Mouse (Mus musculus): ENCODE data around the gene Bcl10. TPM values are rescaled to one million over a fixed set of nuclear protein-coding genes. Genes with fewer than 3 reads are reported as not detected.
A peak's percentile ranks its signal among the peaks of the same experiment; 100 is the strongest.

Bcl10 gene
- total RNA-seq, 2 experiments from 2014 or later = 11.1 to 12.7 TPM

- Histone ChIP-seq H3K4me3 (no peak overlapping the region), H3K27ac (no peak overlapping the region)
- TF ChIP-seq CTCF (conservative IDR thresholded peaks at IDR 0.05) = no peak
- DNase-seq (ENCODE audit: low spot score in 2 of 2) = no peak
Observed at GRCm38 (mm10) chr3:145922971-145923370, 367 bp downstream of the Bcl10 start.

- H3K4me3 ChIP-seq = peak overlapping the region; percentile 86
- peak overlapping the region; percentile 91 for H3K27ac ChIP-seq
- peak; percentile 97 to 99 for DNase-seq (ENCODE audit: low spot score in 2 of 2)
- TF ChIP-seq CTCF (conservative IDR thresholded peaks at IDR 0.05) = no peak
Observed at GRCm38 (mm10) chr3:145923874-145924577, 1.4 kb downstream of the Bcl10 start.

- peak overlapping the region; percentile 86 for H3K4me3 ChIP-seq
- no peak for TF ChIP-seq CTCF (conservative IDR thresholded peaks at IDR 0.05)
- peak overlapping the region; percentile 91 for H3K27ac ChIP-seq
- peak; percentile 57 to 58 for DNase-seq (ENCODE audit: low spot score in 2 of 2)
Observed at GRCm38 (mm10) chr3:145924649-145925337, 2.2 kb downstream of the Bcl10 start.

- Histone ChIP-seq H3K4me3 (no peak overlapping the region; the same call in 1 of the 2 replicates), H3K27ac (no peak overlapping the region)
- no peak for DNase-seq (ENCODE audit: low spot score in 2 of 2)
- no peak for TF ChIP-seq CTCF (conservative IDR thresholded peaks at IDR 0.05)
Observed at GRCm38 (mm10) chr3:145925506-145925905, 2.9 kb downstream of the Bcl10 start.

- Histone ChIP-seq H3K4me3 (no peak overlapping the region), H3K27ac (no peak overlapping the region)
- TF ChIP-seq CTCF (conservative IDR thresholded peaks at IDR 0.05) = no peak
- DNase-seq (ENCODE audit: low spot score in 2 of 2) = no peak
Observed at GRCm38 (mm10) chr3:145929525-145930400, 7.2 kb downstream of the Bcl10 start.

- no peak for TF ChIP-seq CTCF (conservative IDR thresholded peaks at IDR 0.05)
- no peak overlapping the region for H3K4me3 ChIP-seq
- no peak for DNase-seq (ENCODE audit: low spot score in 2 of 2)
Observed at GRCm38 (mm10) chr3:145933845-145934244, 11.2 kb downstream of the Bcl10 start.

GRCm38 (mm10) chr3:145937505-145938404 is 15.2 kb downstream of the Bcl10 start, which contains the start of gene 2410004B18Rik:
Gene 2410004B18Rik, plus strand, starts transcription at chr3:145938014.
- TF ChIP-seq CTCF (conservative IDR thresholded peaks at IDR 0.05) = peak; percentile 99
- peak within 1 kb of the TSS; percentile 90 for H3K27ac ChIP-seq
- peak within 1 kb of the TSS; percentile 69 for H3K4me3 ChIP-seq
- DNase-seq (ENCODE audit: low spot score in 2 of 2) = peak; percentile 91 to 94

More at GRCm38 (mm10) chr3:145933845-145934244, 11.2 kb downstream of the Bcl10 start:
- no peak overlapping the region for H3K27ac ChIP-seq

GRCm38 (mm10) chr3:145938405-145939349 is 16.1 kb downstream of the Bcl10 start:
- peak overlapping the region; percentile 90; the same call in 1 of the 2 replicates for H3K27ac ChIP-seq

GRCm38 (mm10) chr3:145939402-145939801 is 16.8 kb downstream of the Bcl10 start:
- TF ChIP-seq CTCF (conservative IDR thresholded peaks at IDR 0.05) = no peak
- no peak overlapping the region for H3K27ac ChIP-seq
- H3K4me3 ChIP-seq = no peak overlapping the region; the same call in 1 of the 2 replicates
- DNase-seq (ENCODE audit: low spot score in 2 of 2) = no peak

More at GRCm38 (mm10) chr3:145938405-145939349, 16.1 kb downstream of the Bcl10 start:
- peak overlapping the region; percentile 69 for H3K4me3 ChIP-seq
- 0 out of 2 replicates have a peak, but pooled peaks have one; percentile 10 for TF ChIP-seq CTCF (conservative IDR thresholded peaks at IDR 0.05)
- no peak for DNase-seq (ENCODE audit: low spot score in 2 of 2)

- H3K4me3 ChIP-seq = no peak overlapping the region
- DNase-seq (ENCODE audit: low spot score in 2 of 2) = no peak
- TF ChIP-seq CTCF (conservative IDR thresholded peaks at IDR 0.05) = no peak
Observed at GRCm38 (mm10) chr3:145939971-145940370, 17.4 kb downstream of the Bcl10 start.

GRCm38 (mm10) chr3:145941971-145942370 is 19.4 kb downstream of the Bcl10 start:
- H3K4me3 ChIP-seq = no peak overlapping the region
- peak; percentile 98 for TF ChIP-seq CTCF (conservative IDR thresholded peaks at IDR 0.05)
- peak; percentile 44 to 72 for DNase-seq (ENCODE audit: low spot score in 2 of 2)
- no peak overlapping the region for H3K27ac ChIP-seq

More at GRCm38 (mm10) chr3:145939971-145940370, 17.4 kb downstream of the Bcl10 start:
- no peak overlapping the region for H3K27ac ChIP-seq
